Mouse (Mus musculus) lung, embryonic 15.5 days (tissue): ENCODE results near the gene Slc39a8. TPM values are rescaled to one million over a fixed set of nuclear protein-coding genes. Genes with fewer than 3 reads are reported as not detected.

Experiments
- ATAC-seq: fragments of 200-750 bp; cut with Nextera tagmentation; 2 replicates; pipeline ENCODE4 v1.8.0; 2017; ENCODE audit warnings: moderate number of reproducible peaks, borderline replicate concordance; ENCODE audit not compliant: low FRiP score, low TSS enrichment; ENCODE audit errors: extremely low read depth
- H3K27ac ChIP-seq: fragments of 300-500 bp; sonication (generic); 2 replicates; pipeline ENCODE4 v1.5.1; 2015; ENCODE audit warnings: moderate library complexity, mild to moderate bottlenecking, inconsistent platforms
- H3K27me3 ChIP-seq: fragments of 300-500 bp; sonication (generic); 2 replicates; pipeline ENCODE4 v1.6.1; 2015; ENCODE audit warnings: inconsistent platforms
- H3K36me3 ChIP-seq: fragments of 300-500 bp; sonication (generic); 2 replicates; pipeline ENCODE4 v1.6.1; 2015; ENCODE audit warnings: inconsistent platforms
- H3K4me1 ChIP-seq: fragments of 300-500 bp; sonication (generic); 2 replicates; pipeline ENCODE4 v1.6.1; 2015; ENCODE audit warnings: inconsistent platforms
- H3K4me2 ChIP-seq: fragments of 300-500 bp; sonication (generic); 2 replicates; pipeline ENCODE4 v1.6.1; 2015; ENCODE audit warnings: inconsistent platforms, mild to moderate bottlenecking, moderate library complexity
- H3K4me3 ChIP-seq: fragments of 300-500 bp; sonication (generic); 2 replicates; pipeline ENCODE4 v1.5.1; 2015; ENCODE audit warnings: mild to moderate bottlenecking, inconsistent platforms
- H3K9ac ChIP-seq: fragments of 300-500 bp; sonication (generic); 2 replicates; pipeline ENCODE4 v1.6.1; 2015; ENCODE audit warnings: inconsistent platforms
- H3K9me3 ChIP-seq: fragments of 300-500 bp; sonication (generic); 2 replicates; pipeline ENCODE4 v1.6.1; 2016; ENCODE audit warnings: inconsistent platforms
- WGBS: fragments of 180-500 bp; shearing (Covaris S2); methylation state at CpG from one replicate; pipeline ENCODE4 v1.1.7; 2015; 5-methylcytosine and 5-hydroxymethylcytosine counted together
- polyA plus RNA-seq: library from polyadenylated mRNA; unstranded; fragments of >200 nt; fragmentation: Nextera tagmentation; extraction: Ambion mirVana; gene quantifications from 2 replicates; pipeline ENCODE4 v1.2.1, GENCODE M21; 2015

Slc39a8 gene
- polyA plus RNA-seq, 1 experiment from 2014 or later, result 23.9 TPM

GRCm38 (mm10) chr3:135853604-135854297 lies 28.7 kb downstream of the Slc39a8 start:
- no peaks in the 10 kb centered on the region for H3K9me3 ChIP-seq
- H3K4me2 ChIP-seq, result no peak overlapping the region
- no peak overlapping the region for H3K4me3 ChIP-seq
- no peaks in the 10 kb centered on the region for H3K4me1 ChIP-seq
- no peak overlapping the region for H3K9ac ChIP-seq
- H3K27me3 ChIP-seq, result no peaks in the 10 kb centered on the region
- WGBS, result 82% methylated on average over 10 of the region's 10 CpGs
- no peak for ATAC-seq
- no peaks in the 10 kb centered on the region for H3K36me3 ChIP-seq
- no peak overlapping the region for H3K27ac ChIP-seq

DNA sequence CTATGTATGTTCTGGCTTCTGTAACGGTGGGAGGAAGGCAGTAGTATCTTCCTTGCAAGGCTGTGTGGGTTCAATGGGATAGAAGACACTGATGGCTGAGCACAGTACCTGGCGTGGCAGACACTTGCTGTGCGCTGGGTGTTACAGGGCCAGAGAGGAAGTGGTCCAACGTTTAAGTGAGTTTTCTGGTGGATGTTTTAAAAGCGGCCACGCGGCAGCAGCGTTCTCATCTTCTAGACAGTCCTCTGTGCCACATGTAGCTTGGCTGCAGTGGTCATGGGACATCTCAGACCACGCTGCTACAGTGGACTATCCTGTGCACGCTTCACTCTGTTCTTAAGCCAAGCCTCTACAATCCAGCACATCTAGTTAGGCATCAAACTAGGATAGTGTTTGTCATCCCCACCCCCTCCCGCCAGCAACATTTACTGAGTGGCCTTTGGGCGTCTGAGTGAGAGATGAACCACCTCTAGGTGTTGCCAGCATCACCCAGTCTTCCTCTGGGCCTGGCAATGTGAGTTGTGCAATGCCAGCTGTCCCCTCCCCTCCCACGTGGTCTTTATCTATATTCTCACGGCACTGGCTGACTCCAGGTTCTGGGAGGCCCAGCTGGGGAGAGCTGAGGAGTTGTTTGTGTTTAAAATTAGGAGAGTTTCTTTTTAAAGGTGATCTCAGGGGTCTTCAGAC lies 29.4 kb downstream of the Slc39a8 start:
- Histone ChIP-seq H3K4me2 (no peak overlapping the region), H3K9me3 (no peaks in the 10 kb centered on the region), H3K4me1 (no peaks in the 10 kb centered on the region), H3K9ac (no peak overlapping the region), H3K4me3 (no peak overlapping the region), H3K36me3 (no peaks in the 10 kb centered on the region), H3K27me3 (no peaks in the 10 kb centered on the region), H3K27ac (no peak overlapping the region)
- peak; percentile 59; the same call in 1 of the 2 replicates for ATAC-seq
- WGBS, result 72% methylated on average over 14 of the region's 14 CpGs

- Histone ChIP-seq H3K27me3 (no peaks in the 10 kb centered on the region), H3K9me3 (no peaks in the 10 kb centered on the region), H3K4me2 (no peak overlapping the region), H3K4me3 (no peak overlapping the region), H3K36me3 (no peaks in the 10 kb centered on the region), H3K9ac (no peak overlapping the region), H3K27ac (no peak overlapping the region), H3K4me1 (no peaks in the 10 kb centered on the region)
- ATAC-seq, result no peak
- 81% methylated on average over 6 of the region's 6 CpGs for WGBS
These were observed 29.9 kb downstream of the Slc39a8 start for GRCm38 (mm10) chr3:135854985-135855340.

GRCm38 (mm10) chr3:135856303-135856702 lies 31.2 kb downstream of the Slc39a8 start:
- Histone ChIP-seq H3K4me2 (no peak overlapping the region), H3K9me3 (no peaks in the 10 kb centered on the region), H3K27ac (no peak overlapping the region), H3K4me1 (no peaks in the 10 kb centered on the region), H3K36me3 (no peaks in the 10 kb centered on the region), H3K27me3 (no peaks in the 10 kb centered on the region), H3K4me3 (no peak overlapping the region), H3K9ac (no peak overlapping the region)
- ATAC-seq, result no peak
- 13% methylated on average over 1 of the region's 1 CpGs for WGBS

GRCm38 (mm10) chr3:135857134-135857533 lies 32.1 kb downstream of the Slc39a8 start:
- Histone ChIP-seq H3K9me3 (no peaks in the 10 kb centered on the region), H3K27me3 (no peaks in the 10 kb centered on the region), H3K9ac (no peak overlapping the region), H3K36me3 (no peaks in the 10 kb centered on the region), H3K4me2 (no peak overlapping the region), H3K27ac (no peak overlapping the region), H3K4me1 (no peaks in the 10 kb centered on the region), H3K4me3 (no peak overlapping the region)
- ATAC-seq, result no peak
- 47% methylated on average over 5 of the region's 5 CpGs for WGBS

GRCm38 (mm10) chr3:135859431-135859830 lies 34.4 kb downstream of the Slc39a8 start:
- 92% methylated on average over 5 of the region's 5 CpGs for whole genome bisulfite sequencing
- Histone ChIP-seq H3K27me3 (no peaks in the 10 kb centered on the region), H3K4me1 (no peaks in the 10 kb centered on the region), H3K27ac (no peak overlapping the region), H3K9ac (no peak overlapping the region), H3K9me3 (no peaks in the 10 kb centered on the region), H3K4me3 (no peak overlapping the region), H3K36me3 (no peaks in the 10 kb centered on the region), H3K4me2 (no peak overlapping the region)
- ATAC-seq, result no peak

DNA sequence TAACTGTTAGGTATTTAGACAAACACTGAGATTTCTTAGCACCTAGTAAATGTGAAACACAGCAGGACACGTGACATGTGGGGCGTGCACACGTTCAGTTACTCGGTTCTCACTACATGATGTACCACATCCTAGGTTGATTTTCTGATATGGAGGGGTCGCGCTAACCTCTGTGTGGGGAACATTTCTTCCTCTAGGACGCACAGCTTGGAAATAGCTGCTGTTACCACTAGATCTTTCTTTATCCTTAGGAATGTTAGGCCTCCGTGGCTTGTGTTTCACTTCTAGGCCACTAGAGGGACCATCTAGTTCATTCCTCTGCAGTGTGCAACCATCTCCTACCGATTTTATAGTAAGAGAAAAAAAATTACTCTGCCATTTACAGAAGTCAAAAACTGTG lies 37.7 kb downstream of the Slc39a8 start:
- H3K27ac ChIP-seq, result no peak overlapping the region
- ATAC-seq, result no peak
- 46% methylated on average over 9 of the region's 9 CpGs for WGBS
- no peak overlapping the region for H3K9ac ChIP-seq
- no peak overlapping the region for H3K4me3 ChIP-seq
- H3K36me3 ChIP-seq, result no peaks in the 10 kb centered on the region
- no peaks in the 10 kb centered on the region for H3K4me1 ChIP-seq
- no peaks in the 10 kb centered on the region for H3K27me3 ChIP-seq
- H3K4me2 ChIP-seq, result no peak overlapping the region
- H3K9me3 ChIP-seq, result no peaks in the 10 kb centered on the region

GRCm38 (mm10) chr3:135869041-135869440 lies 44.0 kb downstream of the Slc39a8 start:
- Histone ChIP-seq H3K4me3 (no peak overlapping the region), H3K36me3 (no peaks in the 10 kb centered on the region), H3K4me2 (no peak overlapping the region), H3K4me1 (no peaks in the 10 kb centered on the region), H3K27me3 (no peaks in the 10 kb centered on the region), H3K27ac (no peak overlapping the region), H3K9ac (no peak overlapping the region), H3K9me3 (no peaks in the 10 kb centered on the region)
- WGBS, result 67% methylated on average over 4 of the region's 4 CpGs
- ATAC-seq, result no peak

DNA sequence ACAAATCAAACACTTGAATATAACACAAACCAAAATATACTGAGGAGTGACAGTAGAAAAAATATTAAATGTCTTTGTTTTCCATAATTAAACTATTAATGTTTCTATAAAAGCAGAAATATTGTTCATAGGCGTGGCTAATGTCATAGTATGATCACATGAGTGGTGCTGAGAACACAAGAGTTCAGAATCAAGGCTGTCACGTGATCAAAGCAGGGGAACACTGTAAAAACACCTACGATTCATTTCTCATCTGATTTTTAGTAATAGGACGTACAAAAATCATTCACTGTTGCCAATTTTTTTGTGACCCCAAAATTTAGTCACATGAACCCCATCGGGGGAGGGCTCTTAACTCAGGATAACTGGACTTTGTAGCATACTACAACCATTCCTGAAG lies 47.2 kb downstream of the Slc39a8 start:
- H3K9ac ChIP-seq, result no peak overlapping the region
- H3K36me3 ChIP-seq, result no peaks in the 10 kb centered on the region
- H3K4me2 ChIP-seq, result no peak overlapping the region
- ATAC-seq, result no peak
- H3K4me3 ChIP-seq, result no peak overlapping the region
- no peaks in the 10 kb centered on the region for H3K9me3 ChIP-seq
- no peaks in the 10 kb centered on the region for H3K27me3 ChIP-seq
- no peaks in the 10 kb centered on the region for H3K4me1 ChIP-seq
- no peak overlapping the region for H3K27ac ChIP-seq
- 84% methylated on average over 5 of the region's 5 CpGs for WGBS

GRCm38 (mm10) chr3:135873596-135873995 lies 48.5 kb downstream of the Slc39a8 start:
- no peak for ATAC-seq
- Histone ChIP-seq H3K4me2 (no peak overlapping the region), H3K4me3 (no peak overlapping the region), H3K4me1 (no peaks in the 10 kb centered on the region), H3K9me3 (no peaks in the 10 kb centered on the region), H3K36me3 (no peaks in the 10 kb centered on the region), H3K27me3 (no peaks in the 10 kb centered on the region), H3K27ac (no peak overlapping the region), H3K9ac (no peak overlapping the region)
- WGBS, result 68% methylated on average over 3 of the region's 3 CpGs

DNA sequence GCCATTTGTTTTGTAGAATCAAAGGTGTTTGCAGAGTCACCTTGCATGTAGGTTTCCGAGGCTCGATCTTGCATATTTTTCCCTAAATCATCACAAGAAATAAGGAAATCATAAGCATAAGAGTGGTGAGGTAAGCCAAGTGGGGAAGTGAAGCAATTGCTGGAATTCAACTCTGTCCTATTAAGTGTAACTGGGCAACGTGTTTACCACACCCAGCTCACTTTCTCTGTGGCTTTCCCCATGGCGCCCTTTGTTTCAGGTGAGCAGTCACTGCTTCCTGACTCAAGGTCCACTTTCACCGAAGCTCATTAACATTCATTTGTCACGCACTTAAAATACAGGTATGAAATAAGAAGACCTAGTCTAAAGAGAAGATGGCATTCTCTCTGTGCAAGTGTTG lies 53.0 kb downstream of the Slc39a8 start:
- H3K9ac ChIP-seq, result no peak overlapping the region
- 93% methylated on average over 6 of the region's 6 CpGs for WGBS
- ATAC-seq, result no peak

GRCm38 (mm10) chr3:135885927-135886658 lies 61.0 kb downstream of the Slc39a8 start:
- no peaks in the 10 kb centered on the region for H3K4me1 ChIP-seq
- H3K9me3 ChIP-seq, result no peaks in the 10 kb centered on the region
- H3K27me3 ChIP-seq, result no peaks in the 10 kb centered on the region
- 0 out of 2 replicates have a peak, but pooled peaks have one; percentile 5 for ATAC-seq
- no peak overlapping the region for H3K27ac ChIP-seq
- WGBS, result 55% methylated on average over 12 of the region's 12 CpGs
- H3K9ac ChIP-seq, result no peak overlapping the region
- H3K4me3 ChIP-seq, result no peak overlapping the region
- no peaks in the 10 kb centered on the region for H3K36me3 ChIP-seq
- H3K4me2 ChIP-seq, result no peak overlapping the region

More for the DNA sequence above, 53.0 kb downstream of the Slc39a8 start:
- no peak overlapping the region for H3K4me3 ChIP-seq
- H3K4me1 ChIP-seq, result no peaks in the 10 kb centered on the region
- no peak overlapping the region for H3K27ac ChIP-seq
- H3K4me2 ChIP-seq, result no peak overlapping the region
- no peaks in the 10 kb centered on the region for H3K27me3 ChIP-seq
- no peaks in the 10 kb centered on the region for H3K36me3 ChIP-seq
- H3K9me3 ChIP-seq, result no peaks in the 10 kb centered on the region
